Mouse (Mus musculus) Patski (cell line): ENCODE data around the gene Xlr4c. TPM values are rescaled to one million over a fixed set of nuclear protein-coding genes. Genes with fewer than 3 reads are reported as not detected.
"Not testable (repeated sequence)": the region's sequence is repeated elsewhere in the genome, so short reads cannot be mapped to it uniquely, and the experiment has no call there.

Experiments used
- ATAC-seq: fragments of 100-300 bp; one replicate; pipeline ENCODE4 v1.8.0; 2021
- CTCF ChIA-PET: fragments of 350-600 bp; sonication (Branson Sonifier 250); formaldehyde crosslinking; loops from one replicate; lab custom pipeline; 2022; ENCODE audit warnings: inconsistent platforms; lab: Charles Lee
- POLR2A ChIA-PET: fragments of 350-600 bp; sonication (Branson Sonifier 250); formaldehyde crosslinking; loops from one replicate; lab custom pipeline; 2022; ENCODE audit warnings: antibody characterized with exemption, inconsistent platforms; lab: Charles Lee
- DNase-seq: peaks from one replicate; pipeline ENCODE4 v3.0.0-alpha.2; 2011; ENCODE audit warnings: low read depth, low spot score
- H3K27me3 ChIP-seq: fragments of 371-371 bp; one replicate; pipeline ENCODE4 v1.5.1; 2021
- CTCF ChIP-seq: fragments of 100-300 bp; IDR thresholded peaks from one replicate; pipeline ENCODE4 v1.5.1; 2021
- in situ Hi-C: fragments of 300-500 bp; cut with MboI; formaldehyde crosslinking; loops from 3 replicates; pipeline ENCODE4 v1.11.1; 2018; ENCODE audit warnings: low pct_unique_long_range_greater_than_20kb, mixed read lengths
- polyA plus RNA-seq: library from polyadenylated mRNA; unstranded; gene quantifications from one replicate; pipeline ENCODE4 v1.2.3, GENCODE M21; 2021

Gene Xlr4c
- polyA plus RNA-seq = not detected

DNA sequence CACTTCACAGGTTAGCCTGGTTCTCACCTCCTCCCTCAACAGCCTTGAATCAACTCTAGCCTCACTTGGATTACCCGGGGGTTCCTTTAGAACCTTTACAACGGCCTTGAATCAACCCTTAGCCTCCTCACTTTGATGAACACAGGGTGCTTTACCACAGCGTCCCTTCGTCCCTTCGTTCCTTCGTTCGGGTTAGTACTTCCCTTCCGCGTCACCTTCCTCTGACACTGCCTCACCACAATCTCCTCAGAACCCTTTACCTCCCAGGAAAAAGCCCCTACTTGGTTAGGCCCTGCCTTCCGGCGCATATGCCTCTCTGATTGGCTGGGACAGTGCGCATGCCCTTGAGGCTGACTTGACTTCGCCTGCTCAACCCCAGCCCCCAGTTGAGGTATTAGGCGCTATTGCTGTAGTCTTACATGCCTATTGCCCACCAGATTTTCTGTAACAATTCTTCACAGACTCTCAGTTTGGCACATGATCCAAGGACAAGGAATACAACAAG lies at the start of gene Xlr4c:
Gene Xlr4c, minus strand, starts transcription at position 310 of the 505 bp plus-strand sequence.
- ATAC-seq, POLR2A ChIA-PET, DNase-seq, CTCF ChIA-PET, H3K27me3 ChIP-seq: not testable (repeated sequence)
- in situ Hi-C loops = loop anchor here (25.0 kb wide), 2 partner anchors 181 to 194 kb away; partner anchors contain the start of genes Pnma3 and Trex2

- POLR2A ChIA-PET, in situ Hi-C loops, DNase-seq, CTCF ChIA-PET, H3K27me3 ChIP-seq, ATAC-seq: not testable (repeated sequence)
Observed at GRCm38 (mm10) chrX:73265270-73265669, 22.3 kb upstream of the Xlr4c start, which contains the start of gene Xlr3c. TSS of gene Xlr3c (minus strand) at chrX:73265390.

GRCm38 (mm10) chrX:73262428-73262827 lies 19.5 kb upstream of the Xlr4c start:
- in situ Hi-C loops, CTCF ChIA-PET, ATAC-seq, POLR2A ChIA-PET, DNase-seq, H3K27me3 ChIP-seq: not testable (repeated sequence)

- H3K27me3 ChIP-seq = peaks cover 36% of the 10 kb centered on the region
- ATAC-seq = no peak
- no peak for DNase-seq
- in situ Hi-C loops = loop anchor here (25.0 kb wide), 2 partner anchors 167 to 208 kb away; partner anchors contain the start of genes Pnma3 and Trex2
- ChIA-PET POLR2A (no interaction called here), CTCF (no interaction called here)
- TF ChIP-seq CTCF = no peak
Observed at GRCm38 (mm10) chrX:73229288-73229687, 13.6 kb downstream of the Xlr4c start.

- H3K27me3 ChIP-seq = peaks cover 36% of the 10 kb centered on the region
- TF ChIP-seq CTCF = no peak
- DNase-seq (no peak), ATAC-seq (peak; percentile 61)
- ChIA-PET POLR2A (no interaction called here), CTCF (no interaction called here)
- in situ Hi-C loops = loop anchor here (25.0 kb wide), 2 partner anchors 166 to 209 kb away; partner anchors contain the start of genes Pnma3 and Trex2
Observed at GRCm38 (mm10) chrX:73228606-73229214, 14.2 kb downstream of the Xlr4c start.

- peaks cover 36% of the 10 kb centered on the region for H3K27me3 ChIP-seq
- CTCF ChIA-PET = no interaction called here
- ATAC-seq (peak; percentile 94), DNase-seq (no peak)
- in situ Hi-C loops = loop anchor here (25.0 kb wide), 2 partner anchors 166 to 209 kb away; partner anchors contain the start of genes Pnma3 and Trex2
- POLR2A ChIA-PET = no interaction called here
- no peak for TF ChIP-seq CTCF
Observed at GRCm38 (mm10) chrX:73227914-73228605, 14.9 kb downstream of the Xlr4c start, which contains the start of gene F8a. TSS of gene F8a (plus strand) at chrX:73228291.

- no peak for ATAC-seq
- ChIA-PET CTCF (no interaction called here), POLR2A (no interaction called here)
- no peak for TF ChIP-seq CTCF
- in situ Hi-C loops = loop anchor here (25.0 kb wide), 2 partner anchors 163 to 212 kb away; partner anchors contain the start of genes Pnma3 and Trex2
- peaks cover 30% of the 10 kb centered on the region for H3K27me3 ChIP-seq
- no peak for DNase-seq
Observed at GRCm38 (mm10) chrX:73225365-73225764, 17.6 kb downstream of the Xlr4c start.

DNA sequence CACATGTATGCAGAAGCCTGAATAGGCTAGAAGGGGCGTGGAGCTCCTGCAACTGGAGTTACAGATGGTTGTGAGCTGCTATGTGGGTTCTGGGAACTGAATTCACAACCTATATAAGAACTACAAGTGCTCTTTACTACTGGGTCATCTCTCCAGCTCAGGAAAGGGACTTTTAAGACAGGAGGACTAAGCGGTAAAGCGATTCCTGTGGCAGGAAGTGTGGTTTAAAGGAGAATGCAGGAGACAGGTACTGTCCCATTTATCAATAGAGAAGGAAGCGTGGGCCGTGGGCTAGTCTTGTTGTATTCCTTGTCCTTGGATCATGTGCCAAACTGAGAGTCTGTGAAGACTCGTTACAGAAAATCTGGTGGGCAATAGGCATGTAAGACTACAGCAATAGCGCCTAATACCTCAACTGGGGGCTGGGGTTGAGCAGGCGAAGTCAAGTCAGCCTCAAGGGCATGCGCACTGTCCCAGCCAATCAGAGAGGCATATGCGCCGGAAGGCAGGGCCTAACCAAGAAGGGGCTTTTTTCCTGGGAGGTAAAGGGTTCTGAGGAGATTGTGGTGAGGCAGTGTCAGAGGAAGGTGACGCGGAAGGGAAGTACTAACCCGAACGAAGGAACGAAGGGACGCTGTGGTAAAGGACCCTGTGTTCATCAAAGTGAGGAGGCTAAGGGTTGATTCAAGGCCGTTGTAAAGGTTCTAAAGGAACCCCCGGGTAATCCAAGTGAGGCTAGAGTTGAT lies 28.9 kb downstream of the Xlr4c start, which contains the start of gene Xlr4b:
Gene Xlr4b, plus strand, starts transcription at position 515 of the 746 bp plus-strand sequence.
- ATAC-seq, in situ Hi-C loops, H3K27me3 ChIP-seq, POLR2A ChIA-PET, DNase-seq, CTCF ChIA-PET: not testable (repeated sequence)

DNA sequence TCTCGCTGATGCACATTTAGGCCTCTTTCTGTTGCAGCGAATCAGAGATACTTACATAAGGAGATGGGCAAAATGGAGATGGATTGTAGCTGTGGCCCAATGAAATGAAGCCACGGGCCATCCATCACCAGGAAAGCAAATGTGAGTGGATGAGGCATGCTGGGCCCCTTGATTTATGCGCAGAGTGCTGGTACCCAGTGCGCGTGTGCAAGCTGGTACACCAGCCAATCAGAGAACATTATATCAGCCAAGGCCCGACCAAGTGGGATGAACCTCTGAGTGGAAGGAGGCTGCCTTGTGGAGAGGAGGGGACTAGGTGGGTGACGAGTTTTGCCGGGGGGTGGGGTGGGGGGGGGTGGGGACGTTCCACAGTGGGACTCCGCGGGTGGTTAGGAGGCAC lies 51.0 kb downstream of the Xlr4c start, which contains the start of gene Xlr3b:
Gene Xlr3b, plus strand, starts transcription at position 274 of the 400 bp plus-strand sequence.
- POLR2A ChIA-PET, in situ Hi-C loops, ATAC-seq, DNase-seq, CTCF ChIA-PET, H3K27me3 ChIP-seq: not testable (repeated sequence)

Other genes starting within 250 kb of the Xlr4c start
- gene Pnma5, start 206.0 kb downstream of the Xlr4c start, polyA plus RNA-seq = not detected
- not detected for gene Pnma3, start 178.3 kb downstream of the Xlr4c start, polyA plus RNA-seq
- not detected for gene Xlr4a, start 160.7 kb downstream of the Xlr4c start, polyA plus RNA-seq
- not detected for gene Xlr3a, start 146.0 kb downstream of the Xlr4c start, polyA plus RNA-seq
- not detected for gene Gm14685, start 126.1 kb downstream of the Xlr4c start, polyA plus RNA-seq
- gene Xlr5b, start 94.3 kb downstream of the Xlr4c start, polyA plus RNA-seq = not detected
- not detected for gene DXBay18, start 93.7 kb downstream of the Xlr4c start, polyA plus RNA-seq
- not detected for gene Spin2d, start 66.1 kb downstream of the Xlr4c start, polyA plus RNA-seq
- not detected for gene Xlr3b, start 50.9 kb downstream of the Xlr4c start, polyA plus RNA-seq
- gene Xlr4b, start 28.8 kb downstream of the Xlr4c start, polyA plus RNA-seq = not detected
- 4.5 TPM for gene F8a, start 14.8 kb downstream of the Xlr4c start, polyA plus RNA-seq
- gene Xlr3c, start 22.3 kb upstream of the Xlr4c start, polyA plus RNA-seq = not detected
- not detected for gene Xlr5a, start 49.8 kb upstream of the Xlr4c start, polyA plus RNA-seq
- not detected for gene Xlr5c, start 49.8 kb upstream of the Xlr4c start, polyA plus RNA-seq
- gene Gm45015, start 93.7 kb upstream of the Xlr4c start, polyA plus RNA-seq = not detected
- gene Zfp275, start 99.5 kb upstream of the Xlr4c start, polyA plus RNA-seq = 12.3 TPM
- not detected for gene Gm18336, start 155.6 kb upstream of the Xlr4c start, polyA plus RNA-seq
- gene Zfp92, start 168.0 kb upstream of the Xlr4c start, polyA plus RNA-seq = 0.01 TPM
- gene Trex2, start 192.2 kb upstream of the Xlr4c start, polyA plus RNA-seq = not detected
- 23.4 TPM for gene Haus7, start 215.9 kb upstream of the Xlr4c start, polyA plus RNA-seq
- 2.2 TPM for gene Bgn, start 240.5 kb upstream of the Xlr4c start, polyA plus RNA-seq